Mouse (Mus musculus): ENCODE data around the gene Ttc28.

GRCm38 (mm10) chr5:110869242-110869669 lies 10.3 kb upstream of the Ttc28 start:
- TF ChIP-seq GATA1 (IDR thresholded peaks at IDR 0.05; ENCODE audit: borderline replicate concordance, low read length) (no peak), FLI1 (IDR thresholded peaks at IDR 0.05; ENCODE audit: low read length) (no peak)
